Mouse (Mus musculus): ENCODE measurements around the gene Dctn2. TPM values are rescaled to one million over a fixed set of nuclear protein-coding genes. Genes with fewer than 3 reads are reported as not detected.

The Dctn2 gene
- polyA plus RNA-seq (2014; fragmentation: Nextera tagmentation; extraction: Ambion mirVana), result 157 and 166 TPM in 2 replicates

GRCm38 (mm10) chr10:127266112-127267091 is at the start of gene Dctn2:
TSS of gene Dctn2 (plus strand) at chr10:127266368.
- peak; percentile 92 for DNase-seq (ENCODE audit: low spot score)
- ATAC-seq (replicated peaks; ENCODE audit: low FRiP score, low TSS enrichment, low read depth), result peak; percentile 95
- WGBS, result under 1% methylated on average over 70 of the region's 70 CpGs
- peaks cover 18% of the 10 kb centered on the region for H3K4me1 ChIP-seq (replicated peaks; ENCODE audit: control insufficient read depth, insufficient read depth, low read length)
- H3K27ac ChIP-seq (ENCODE audit: low read depth), result peak within 1 kb of the TSS; percentile 83
- H3K9ac ChIP-seq (ENCODE audit: low read length), result peak within 1 kb of the TSS; percentile 89
- peaks cover 25% of the 10 kb centered on the region for H3K36me3 ChIP-seq (ENCODE audit: control insufficient read depth, insufficient read depth, low read length)
- H3K9me3 ChIP-seq (ENCODE audit: control insufficient read depth, low read length), result no peaks in the 10 kb centered on the region
- H3K4me3 ChIP-seq (ENCODE audit: low read depth, low read length), result peak within 1 kb of the TSS; percentile 86
- H3K4me2 ChIP-seq (ENCODE audit: low read length), result peak within 1 kb of the TSS; percentile 94
- peaks cover 29% of the 10 kb centered on the region for H3K27me3 ChIP-seq (replicated peaks; ENCODE audit: control insufficient read depth, insufficient read depth, low read length)

- no peaks in the 10 kb centered on the region for H3K4me1 ChIP-seq (replicated peaks; ENCODE audit: control insufficient read depth, insufficient read depth, low read length)
- no peak overlapping the region for H3K4me3 ChIP-seq (ENCODE audit: low read depth, low read length)
- ATAC-seq (replicated peaks; ENCODE audit: low FRiP score, low TSS enrichment, low read depth), result no peak
- DNase-seq (ENCODE audit: low spot score), result no peak
- no peaks in the 10 kb centered on the region for H3K36me3 ChIP-seq (ENCODE audit: control insufficient read depth, insufficient read depth, low read length)
- H3K9ac ChIP-seq (ENCODE audit: low read length), result no peak overlapping the region
- no peak overlapping the region for H3K27ac ChIP-seq (ENCODE audit: low read depth)
- H3K27me3 ChIP-seq (replicated peaks; ENCODE audit: control insufficient read depth, insufficient read depth, low read length), result no peaks in the 10 kb centered on the region
- H3K9me3 ChIP-seq (ENCODE audit: control insufficient read depth, low read length), result no peaks in the 10 kb centered on the region
- no peak overlapping the region for H3K4me2 ChIP-seq (ENCODE audit: low read length)
- WGBS, result 93% methylated on average over 11 of the region's 11 CpGs
These were observed 49.7 kb upstream of the Dctn2 start for GRCm38 (mm10) chr10:127216456-127216855.

DNA sequence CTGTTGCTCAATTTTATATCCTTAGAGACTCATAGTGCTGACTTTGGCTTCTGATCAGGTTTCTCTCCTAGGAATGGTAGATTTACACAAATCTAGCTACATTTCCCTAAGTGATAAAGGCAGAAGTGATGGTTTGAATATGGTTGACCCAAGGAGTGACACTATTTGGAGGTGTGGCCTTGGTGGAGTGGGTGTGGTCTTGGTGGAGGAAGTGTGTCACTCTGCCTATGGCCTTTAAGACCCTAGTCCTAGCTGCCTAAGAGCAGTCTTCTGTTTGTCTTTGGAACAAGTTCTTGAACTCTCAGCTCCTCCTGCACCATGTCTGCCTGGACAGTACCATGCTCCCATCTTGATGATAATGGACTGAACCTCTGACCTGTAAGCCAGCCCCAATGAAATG is 49.0 kb upstream of the Dctn2 start:
- no peaks in the 10 kb centered on the region for H3K36me3 ChIP-seq (ENCODE audit: control insufficient read depth, insufficient read depth, low read length)
- H3K4me3 ChIP-seq (ENCODE audit: low read depth, low read length), result no peak overlapping the region
- no peaks in the 10 kb centered on the region for H3K9me3 ChIP-seq (ENCODE audit: control insufficient read depth, low read length)
- ATAC-seq (replicated peaks; ENCODE audit: low FRiP score, low TSS enrichment, low read depth), result no peak
- no peak overlapping the region for H3K27ac ChIP-seq (ENCODE audit: low read depth)
- no peak for DNase-seq (ENCODE audit: low spot score)
- H3K4me1 ChIP-seq (replicated peaks; ENCODE audit: control insufficient read depth, insufficient read depth, low read length), result no peaks in the 10 kb centered on the region
- H3K9ac ChIP-seq (ENCODE audit: low read length), result no peak overlapping the region
- H3K4me2 ChIP-seq (ENCODE audit: low read length), result no peak overlapping the region
- H3K27me3 ChIP-seq (replicated peaks; ENCODE audit: control insufficient read depth, insufficient read depth, low read length), result no peaks in the 10 kb centered on the region

GRCm38 (mm10) chr10:127218339-127218738 is 47.8 kb upstream of the Dctn2 start:
- Histone ChIP-seq H3K27ac (ENCODE audit: low read depth) (no peak overlapping the region), H3K27me3 (replicated peaks; ENCODE audit: control insufficient read depth, insufficient read depth, low read length) (no peaks in the 10 kb centered on the region), H3K4me2 (ENCODE audit: low read length) (no peak overlapping the region), H3K9ac (ENCODE audit: low read length) (no peak overlapping the region), H3K9me3 (ENCODE audit: control insufficient read depth, low read length) (no peaks in the 10 kb centered on the region), H3K4me1 (replicated peaks; ENCODE audit: control insufficient read depth, insufficient read depth, low read length) (no peaks in the 10 kb centered on the region), H3K36me3 (ENCODE audit: control insufficient read depth, insufficient read depth, low read length) (no peaks in the 10 kb centered on the region), H3K4me3 (ENCODE audit: low read depth, low read length) (no peak overlapping the region)
- WGBS, result 91% methylated on average over 2 of the region's 2 CpGs
- DNase-seq (ENCODE audit: low spot score) (no peak), ATAC-seq (replicated peaks; ENCODE audit: low FRiP score, low TSS enrichment, low read depth) (no peak)

GRCm38 (mm10) chr10:127225213-127225612 is 41.0 kb upstream of the Dctn2 start:
- WGBS, result 43% methylated on average over 6 of the region's 6 CpGs
- H3K9ac ChIP-seq (ENCODE audit: low read length), result no peak overlapping the region
- no peak overlapping the region for H3K4me2 ChIP-seq (ENCODE audit: low read length)
- ATAC-seq (replicated peaks; ENCODE audit: low FRiP score, low TSS enrichment, low read depth) (no peak), DNase-seq (ENCODE audit: low spot score) (no peak)
- H3K27ac ChIP-seq (ENCODE audit: low read depth), result no peak overlapping the region
- H3K4me1 ChIP-seq (replicated peaks; ENCODE audit: control insufficient read depth, insufficient read depth, low read length), result 0 out of 2 replicates have a peak, but pooled peaks cover 3% of the 10 kb centered on the region
- no peaks in the 10 kb centered on the region for H3K9me3 ChIP-seq (ENCODE audit: control insufficient read depth, low read length)
- no peaks in the 10 kb centered on the region for H3K36me3 ChIP-seq (ENCODE audit: control insufficient read depth, insufficient read depth, low read length)
- no peak overlapping the region for H3K4me3 ChIP-seq (ENCODE audit: low read depth, low read length)
- no peaks in the 10 kb centered on the region for H3K27me3 ChIP-seq (replicated peaks; ENCODE audit: control insufficient read depth, insufficient read depth, low read length)

- no peak overlapping the region for H3K27ac ChIP-seq (ENCODE audit: low read depth)
- H3K27me3 ChIP-seq (replicated peaks; ENCODE audit: control insufficient read depth, insufficient read depth, low read length), result no peaks in the 10 kb centered on the region
- 0 out of 2 replicates have a peak, but pooled peaks cover 3% of the 10 kb centered on the region for H3K4me1 ChIP-seq (replicated peaks; ENCODE audit: control insufficient read depth, insufficient read depth, low read length)
- 0 out of 2 replicates have a peak overlapping the region, but pooled peaks have one; percentile 13 for H3K9ac ChIP-seq (ENCODE audit: low read length)
- DNase-seq (ENCODE audit: low spot score), result no peak
- no peak for ATAC-seq (replicated peaks; ENCODE audit: low FRiP score, low TSS enrichment, low read depth)
- H3K36me3 ChIP-seq (ENCODE audit: control insufficient read depth, insufficient read depth, low read length), result no peaks in the 10 kb centered on the region
- H3K9me3 ChIP-seq (ENCODE audit: control insufficient read depth, low read length), result no peaks in the 10 kb centered on the region
- no peak overlapping the region for H3K4me3 ChIP-seq (ENCODE audit: low read depth, low read length)
- H3K4me2 ChIP-seq (ENCODE audit: low read length), result no peak overlapping the region
- WGBS, result 14% methylated on average over 10 of the region's 10 CpGs
These were observed 40.4 kb upstream of the Dctn2 start for GRCm38 (mm10) chr10:127225732-127226131.

DNA sequence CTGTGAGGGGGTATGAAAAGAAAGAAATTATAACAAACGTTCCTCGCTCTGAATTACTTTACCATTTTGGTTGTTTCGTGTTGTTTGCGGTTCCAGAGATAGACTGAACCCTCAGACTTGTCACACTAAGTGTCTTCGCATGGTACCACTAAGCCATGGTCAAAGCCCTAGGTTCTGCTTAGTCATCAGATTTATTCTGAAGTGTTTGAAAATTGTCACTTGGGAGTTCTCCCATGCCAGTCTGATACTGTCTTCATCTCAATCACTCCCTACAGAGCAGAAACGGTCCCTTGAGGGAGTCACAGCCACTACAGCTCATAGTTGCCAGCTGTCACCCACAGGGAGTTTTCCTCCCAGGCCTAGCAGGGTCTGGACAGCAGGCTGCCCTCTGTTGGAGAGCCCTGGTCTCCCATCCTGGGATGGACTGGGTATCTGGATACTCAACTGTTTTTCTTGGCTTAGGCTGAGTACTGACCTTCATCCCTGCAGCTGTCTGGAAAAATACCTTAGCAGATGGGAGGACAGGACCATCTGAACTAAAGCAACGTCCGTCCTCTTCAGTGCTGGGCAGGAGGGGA is 39.8 kb upstream of the Dctn2 start:
- WGBS, result 69% methylated on average over 8 of the region's 8 CpGs
- H3K36me3 ChIP-seq (ENCODE audit: control insufficient read depth, insufficient read depth, low read length), result no peaks in the 10 kb centered on the region
- DNase-seq (ENCODE audit: low spot score), result no peak
- H3K4me2 ChIP-seq (ENCODE audit: low read length), result no peak overlapping the region
- 0 out of 2 replicates have a peak, but pooled peaks cover 3% of the 10 kb centered on the region for H3K4me1 ChIP-seq (replicated peaks; ENCODE audit: control insufficient read depth, insufficient read depth, low read length)
- no peak overlapping the region for H3K27ac ChIP-seq (ENCODE audit: low read depth)
- 0 out of 2 replicates have a peak, but pooled peaks have one; percentile 19 for ATAC-seq (replicated peaks; ENCODE audit: low FRiP score, low TSS enrichment, low read depth)
- no peak overlapping the region for H3K4me3 ChIP-seq (ENCODE audit: low read depth, low read length)
- no peak overlapping the region for H3K9ac ChIP-seq (ENCODE audit: low read length)
- H3K27me3 ChIP-seq (replicated peaks; ENCODE audit: control insufficient read depth, insufficient read depth, low read length), result no peaks in the 10 kb centered on the region
- H3K9me3 ChIP-seq (ENCODE audit: control insufficient read depth, low read length), result no peaks in the 10 kb centered on the region

GRCm38 (mm10) chr10:127227163-127227562 is 39.0 kb upstream of the Dctn2 start:
- Histone ChIP-seq H3K4me2 (ENCODE audit: low read length) (no peak overlapping the region), H3K4me1 (replicated peaks; ENCODE audit: control insufficient read depth, insufficient read depth, low read length) (0 out of 2 replicates have a peak, but pooled peaks cover 3% of the 10 kb centered on the region), H3K27me3 (replicated peaks; ENCODE audit: control insufficient read depth, insufficient read depth, low read length) (no peaks in the 10 kb centered on the region), H3K27ac (ENCODE audit: low read depth) (no peak overlapping the region), H3K4me3 (ENCODE audit: low read depth, low read length) (no peak overlapping the region), H3K9me3 (ENCODE audit: control insufficient read depth, low read length) (no peaks in the 10 kb centered on the region), H3K36me3 (ENCODE audit: control insufficient read depth, insufficient read depth, low read length) (no peaks in the 10 kb centered on the region), H3K9ac (ENCODE audit: low read length) (no peak overlapping the region)
- no peak for DNase-seq (ENCODE audit: low spot score)
- 81% methylated on average over 8 of the region's 8 CpGs for WGBS
- no peak for ATAC-seq (replicated peaks; ENCODE audit: low FRiP score, low TSS enrichment, low read depth)

Data from intestine, embryonic 14.5 days (tissue).